Mouse (Mus musculus) G1E-ER4 (cell line): Measurements from ENCODE around the gene Gm32802. TPM values are rescaled to one million over a fixed set of nuclear protein-coding genes. Genes with fewer than 3 reads are reported as not detected.
"Not testable (repeated sequence)": the region's sequence is repeated elsewhere in the genome, so short reads cannot be mapped to it uniquely, and the experiment has no call there.

Experiments used
- GATA1 ChIP-seq: IDR thresholded peaks from one replicate; pipeline ENCODE4 v1.8.0; 2012; ENCODE audit warnings: low read length, inconsistent platforms
- polyA plus RNA-seq: library from polyadenylated mRNA; stranded (reverse); fragments of >175 nt; gene quantifications from 2 replicates; pipeline ENCODE4 v1.2.3, GENCODE M21; 2012

Gm32802 gene
- polyA plus RNA-seq, result not detected in 2 replicates

DNA sequence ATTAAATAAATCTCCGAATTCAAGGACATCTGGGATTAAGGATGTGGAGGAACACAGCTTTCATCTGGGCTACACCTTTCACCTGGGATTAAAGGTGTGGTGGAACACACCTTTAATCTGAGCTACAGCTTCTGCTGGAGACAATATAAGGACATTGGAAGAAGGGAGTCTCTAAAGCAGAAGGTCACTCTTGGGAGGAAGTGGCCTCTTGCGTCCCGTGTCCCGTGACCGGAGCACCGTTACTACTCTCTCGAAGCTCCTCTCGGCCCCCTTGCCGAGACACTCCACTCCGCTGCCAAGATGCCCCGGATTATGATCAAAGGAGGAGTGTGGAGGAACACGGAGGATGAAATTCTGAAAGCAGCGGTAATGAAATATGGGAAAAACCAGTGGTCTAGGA is at the start of gene Gm32802:
Gm32802 (plus strand) TSS at position 301 of the 400 bp plus-strand sequence.
- TF ChIP-seq GATA1, result not testable (repeated sequence)

DNA sequence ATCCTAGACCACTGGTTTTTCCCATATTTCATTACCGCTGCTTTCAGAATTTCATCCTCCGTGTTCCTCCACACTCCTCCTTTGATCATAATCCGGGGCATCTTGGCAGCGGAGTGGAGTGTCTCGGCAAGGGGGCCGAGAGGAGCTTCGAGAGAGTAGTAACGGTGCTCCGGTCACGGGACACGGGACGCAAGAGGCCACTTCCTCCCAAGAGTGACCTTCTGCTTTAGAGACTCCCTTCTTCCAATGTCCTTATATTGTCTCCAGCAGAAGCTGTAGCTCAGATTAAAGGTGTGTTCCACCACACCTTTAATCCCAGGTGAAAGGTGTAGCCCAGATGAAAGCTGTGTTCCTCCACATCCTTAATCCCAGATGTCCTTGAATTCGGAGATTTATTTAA is 17.8 kb upstream of the Gm32802 start, which contains the start of gene Gm32717:
Gm32717 (minus strand) TSS at position 101 of the 400 bp plus-strand sequence.
- not testable (repeated sequence) for TF ChIP-seq GATA1

- TF ChIP-seq GATA1, result no peak
Observed at GRCm38 (mm10) chr10:118250852-118251295, 7.6 kb upstream of the Gm32802 start.

GRCm38 (mm10) chr10:118294938-118295337 is 36.5 kb downstream of the Gm32802 start, which contains the start of gene Iltifb:
Gene Iltifb (minus strand): TSS chr10:118295038.
- no peak for TF ChIP-seq GATA1

Other genes starting within 250 kb of the Gm32802 start
- 15.3 and 20.6 TPM in 2 replicates for gene Mdm1, start 116.9 kb upstream of the Gm32802 start, polyA plus RNA-seq
- not detected in 2 replicates for gene Il22, start 53.7 kb upstream of the Gm32802 start, polyA plus RNA-seq
- gene Gm32717, start 17.9 kb upstream of the Gm32802 start, polyA plus RNA-seq, result not detected in 2 replicates
- not detected in 2 replicates for gene Iltifb, start 36.4 kb downstream of the Gm32802 start, polyA plus RNA-seq
- gene Gm9040, start 68.3 kb downstream of the Gm32802 start, polyA plus RNA-seq, result not detected in 2 replicates
- gene Gm9044, start 73.7 kb downstream of the Gm32802 start, polyA plus RNA-seq, result not detected in 2 replicates
- gene Gm9045, start 79.1 kb downstream of the Gm32802 start, polyA plus RNA-seq, result not detected in 2 replicates
- gene Gm9046, start 84.6 kb downstream of the Gm32802 start, polyA plus RNA-seq, result not detected in 2 replicates
- not detected in 2 replicates for gene Gm9048, start 90.0 kb downstream of the Gm32802 start, polyA plus RNA-seq
- gene Gm9049, start 95.4 kb downstream of the Gm32802 start, polyA plus RNA-seq, result not detected in 2 replicates
- gene Ifng, start 182.4 kb downstream of the Gm32802 start, polyA plus RNA-seq, result not detected in 2 replicates